ENCODE assay signal across 8 mouse cellular contexts in the genomic region with DNA sequence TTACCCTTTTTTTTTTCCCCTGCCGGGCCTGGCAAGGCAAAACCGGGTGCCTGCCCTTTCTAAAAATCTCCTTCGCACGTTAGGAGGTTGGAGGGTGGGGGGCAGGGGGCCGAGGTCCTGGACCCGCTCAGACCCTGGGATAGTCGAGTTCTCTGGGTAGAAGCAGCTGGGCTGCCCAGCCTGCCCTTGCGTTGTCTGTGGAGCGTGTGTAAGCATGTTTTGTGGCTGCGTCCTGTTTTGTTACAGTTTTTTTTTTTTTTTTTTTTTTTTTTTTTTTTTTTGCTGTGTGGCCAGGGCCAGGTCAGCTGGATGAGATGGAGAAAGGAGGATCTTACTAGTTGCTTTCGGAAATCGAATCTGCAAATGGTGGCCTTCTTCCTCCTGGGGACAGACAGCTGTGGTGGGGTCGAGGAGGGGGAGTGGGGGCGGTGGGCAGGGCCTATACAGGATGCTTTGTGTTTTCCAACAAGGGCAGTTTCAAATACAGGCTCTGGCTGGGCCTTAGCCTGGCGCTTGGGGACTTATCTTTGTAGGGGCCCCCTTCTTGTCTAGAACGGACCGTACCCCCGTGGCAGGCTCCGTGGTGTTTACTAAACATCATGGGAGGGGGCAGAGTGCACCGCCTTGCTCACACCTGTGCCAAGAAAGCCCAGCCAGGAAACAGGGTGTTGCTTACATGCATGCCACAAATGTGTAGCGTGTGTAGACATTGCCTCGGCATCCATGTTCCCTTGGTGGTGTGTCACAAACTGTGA. TPM values are rescaled to one million over a fixed set of nuclear protein-coding genes. Genes with fewer than 3 reads are reported as not detected.
DNase-seq lines count a peak whose midpoint lies in the region; ATAC-seq and TF ChIP-seq lines count a peak whose summit lies in the region.

No protein-coding gene starts in this region.

- H3K27me3 ChIP-seq in heart, embryonic 11.5 days (ENCODE audit: control insufficient read depth, insufficient read depth, low read length): no peaks in the 10 kb centered on the region
- H3K27me3 ChIP-seq in kidney, embryonic 14.5 days (ENCODE audit: control insufficient read depth, insufficient read depth, low read length): no peaks in the 10 kb centered on the region

- no peaks in the 10 kb centered on the region for H3K9me3 ChIP-seq in heart, embryonic 11.5 days (replicated peaks; ENCODE audit: control insufficient read depth, low read length)
- no peaks in the 10 kb centered on the region for H3K9me3 ChIP-seq in kidney, embryonic 14.5 days (ENCODE audit: control insufficient read depth, low read length)

- peak; percentile 44 to 60 for DNase-seq in lung, adult 18-20 months
- DNase-seq in lung, postnatal 25 days (ENCODE audit: low spot score): no peak
- peak; percentile 48 to 49 for DNase-seq in spleen, postnatal 36 days (ENCODE audit: low spot score in 2 of 2)
- DNase-seq in right cerebral cortex, postnatal 25 days: no peak

- ATAC-seq in heart, embryonic 11.5 days (replicated peaks; ENCODE audit: insufficient number of reproducible peaks, low FRiP score, low TSS enrichment): no peak
- no peak for ATAC-seq in kidney, embryonic 14.5 days (ENCODE audit: low FRiP score, low TSS enrichment)

- H3K27ac ChIP-seq in cortical plate, adult 2 months (ENCODE audit: insufficient read depth, low read length): peak overlapping the region; percentile 97
- H3K27ac ChIP-seq in heart, embryonic 11.5 days (ENCODE audit: low read depth, low read length): peak overlapping the region; percentile 78; the same call in 1 of the 2 replicates
- peak overlapping the region; percentile 85 for H3K27ac ChIP-seq in kidney, embryonic 14.5 days (ENCODE audit: low read depth, low read length)
- peak overlapping the region; percentile 92 for H3K27ac ChIP-seq in macrophage

- no peak for TF ChIP-seq CTCF in cortical plate, adult 2 months (IDR thresholded peaks at IDR 0.05; ENCODE audit: extremely low read depth, insufficient read depth, low read length)

- TF ChIP-seq POLR2A in cortical plate, adult 2 months (IDR thresholded peaks at IDR 0.05; ENCODE audit: extremely low read depth, insufficient read depth, low read length): no peak

- peak overlapping the region; percentile 81 for H3K4me2 ChIP-seq in heart, embryonic 11.5 days
- H3K4me2 ChIP-seq in kidney, embryonic 14.5 days (replicated peaks; ENCODE audit: low read depth, low read length): peak overlapping the region; percentile 89

- H3K4me1 ChIP-seq in cortical plate, adult 2 months (ENCODE audit: control insufficient read depth, insufficient read depth, low read length): peaks cover 7% of the 10 kb centered on the region
- H3K4me1 ChIP-seq in heart, embryonic 11.5 days (ENCODE audit: control insufficient read depth, insufficient read depth, low read length): peaks cover 44% of the 10 kb centered on the region
- peaks cover 37% of the 10 kb centered on the region for H3K4me1 ChIP-seq in kidney, embryonic 14.5 days (ENCODE audit: control insufficient read depth, insufficient read depth, low read length)

- WGBS in heart, embryonic 11.5 days (ENCODE audit: insufficient replicate concordance): 9% methylated on average over 22 of the region's 22 CpGs
- 3% methylated on average over 22 of the region's 22 CpGs for WGBS in kidney, embryonic 14.5 days
- under 1% methylated on average over 21 of the region's 22 CpGs for WGBS in macrophage (ENCODE audit: missing documents)

- peaks cover 61% of the 10 kb centered on the region for H3K79me2 ChIP-seq in macrophage (ENCODE audit: inconsistent target)

- H3K36me3 ChIP-seq in heart, embryonic 11.5 days (ENCODE audit: control insufficient read depth, insufficient read depth, low read length): no peaks in the 10 kb centered on the region
- no peaks in the 10 kb centered on the region for H3K36me3 ChIP-seq in kidney, embryonic 14.5 days (ENCODE audit: control insufficient read depth, insufficient read depth, low read length)
- H3K36me3 ChIP-seq in macrophage (ENCODE audit: inconsistent target): no peaks in the 10 kb centered on the region

- H3K4me3 ChIP-seq in cortical plate, adult 2 months (ENCODE audit: insufficient read depth, low read length): peak overlapping the region; percentile 99
- H3K4me3 ChIP-seq in heart, embryonic 11.5 days (ENCODE audit: low read depth, low read length): peak overlapping the region; percentile 83
- peak overlapping the region; percentile 80 for H3K4me3 ChIP-seq in kidney, embryonic 14.5 days (ENCODE audit: low read length)
- peak overlapping the region; percentile 83 for H3K4me3 ChIP-seq in macrophage (ENCODE audit: inconsistent target)

- H3K9ac ChIP-seq in heart, embryonic 11.5 days (ENCODE audit: low read depth, low read length): peak overlapping the region; percentile 91
- peak overlapping the region; percentile 95 for H3K9ac ChIP-seq in kidney, embryonic 14.5 days (ENCODE audit: low read depth, low read length)

RNA-seq across cellular contexts. Expression of a gene that starts 1.1 kb away (rescaled TPM):
- polyA plus RNA-seq in cortical plate, adult 2 months (2012; rRNA removed): 128 and 134 TPM in 2 replicates
- polyA plus RNA-seq in heart, embryonic 11.5 days (2014; fragmentation: Nextera tagmentation; extraction: Ambion mirVana): 8.6 and 9.2 TPM in 2 replicates
- polyA plus RNA-seq in kidney, embryonic 14.5 days (2014; fragmentation: Nextera tagmentation; extraction: Ambion mirVana): 22.9 and 23.7 TPM in 2 replicates
- 100 to 1,000 TPM in 23 of 26 experiments, 10 to 100 TPM in 3; 61.7 to 168 (median 115) TPM for total RNA-seq in macrophage (2018; cell fraction: chromatin; rRNA removed)
- total RNA-seq in macrophage (2018; cell fraction: cytosol; rRNA removed): 10 to 100 TPM; 66.7 to 95.6 (median 83.4) TPM
- 10 to 100 TPM; 49.1 to 97.6 (median 85.9) TPM for total RNA-seq in macrophage (2018; cell fraction: nucleus; rRNA removed)
- 47.6 to 64.8 TPM (median 62.8 TPM) in 3 replicates for polyA plus RNA-seq in macrophage (2018)

Comparison
In these comparisons a context has a peak if more than half of its experiments do, and no peak if none do; other contexts are left out.
1. DNase-seq: peak in lung, adult 18-20 months (2 of 2) and spleen, postnatal 36 days (2 of 2); none in lung, postnatal 25 days (single experiment) and right cerebral cortex, postnatal 25 days (single experiment).
2. Peak in every context shown above with its lines, with median percentiles within 50 percentile points of each other: H3K27ac ChIP-seq and H3K4me3 ChIP-seq.